Mouse (Mus musculus): ENCODE results near the gene Nkpd1.

Nkpd1 gene

DNA sequence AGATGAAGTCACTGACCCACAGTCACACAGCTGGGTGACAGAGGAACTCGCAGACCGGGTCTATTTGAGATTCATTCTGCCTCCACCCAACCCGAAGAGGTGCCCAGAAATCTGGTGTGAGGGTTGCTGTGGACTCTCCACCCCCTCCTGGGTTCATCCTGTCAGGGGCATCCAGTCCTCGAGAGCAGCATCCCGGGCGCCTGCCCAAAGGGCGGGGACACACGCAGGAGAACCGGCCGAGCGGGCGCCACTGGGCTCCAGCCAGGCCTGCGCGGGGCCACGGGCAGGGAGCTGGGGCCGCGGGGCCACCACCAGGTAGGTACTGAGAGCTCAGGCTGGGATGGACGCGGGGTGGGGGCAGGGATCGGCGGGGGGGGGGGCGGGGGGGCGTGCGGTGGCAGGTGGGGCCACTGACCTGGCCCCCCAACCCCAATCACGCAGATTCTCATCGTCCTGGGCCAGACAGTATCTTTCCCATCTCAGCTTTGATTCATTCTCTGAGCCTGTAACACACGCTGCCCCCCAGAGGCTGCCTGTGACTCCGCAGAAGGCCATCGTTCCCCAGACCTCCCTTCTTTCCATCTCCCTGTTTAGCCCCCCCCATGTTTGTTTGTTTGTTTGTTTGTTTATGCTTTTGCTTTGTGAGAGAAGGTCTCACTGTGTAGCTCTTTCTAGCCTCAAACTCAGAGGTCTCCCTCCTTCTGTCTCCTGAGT is at the start of gene Nkpd1:
Nkpd1 (plus strand) TSS at position 187 of the 714 bp plus-strand sequence.
- DNase-seq: peak; percentile 63 to 76

DNA sequence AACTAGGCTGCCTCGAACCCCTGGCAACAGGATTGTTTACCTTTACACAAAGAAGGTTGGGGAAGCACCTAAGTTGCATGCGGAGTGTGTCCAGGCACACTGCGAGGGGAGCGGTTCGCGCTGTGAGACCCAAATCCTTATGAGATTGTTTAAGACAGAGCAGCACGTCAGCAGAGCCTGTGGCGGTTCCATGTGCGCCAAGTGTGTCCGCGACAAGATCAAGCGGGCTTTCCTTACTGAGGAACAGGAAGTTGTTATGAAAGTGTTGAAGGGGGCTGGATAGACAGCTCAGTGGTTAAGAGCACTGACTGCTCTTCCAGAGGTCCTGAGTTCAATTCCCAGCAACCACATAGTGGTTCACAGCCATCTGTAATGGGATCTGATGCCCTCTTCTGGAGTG is 49.4 kb upstream of the Nkpd1 start:
- no peak for DNase-seq

DNA sequence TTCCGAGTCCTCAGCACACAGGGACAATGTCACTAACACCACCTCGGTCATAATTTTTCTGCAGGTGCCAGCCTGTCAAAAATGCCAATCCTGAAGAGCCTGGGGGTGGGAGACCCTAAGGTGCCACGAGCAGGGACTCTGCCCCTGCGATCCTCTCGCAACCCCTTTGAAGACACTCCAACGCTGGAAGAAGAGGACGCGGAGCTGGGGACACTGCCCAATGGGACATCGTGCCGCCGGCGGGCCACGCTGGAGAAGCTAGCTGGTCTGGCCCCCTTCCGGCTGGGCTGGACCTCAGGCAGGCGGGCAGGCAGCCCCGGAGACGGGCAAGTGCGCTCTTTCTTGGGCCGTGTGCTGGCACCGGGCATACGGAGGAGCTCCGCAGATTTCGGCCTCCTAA is 48.2 kb upstream of the Nkpd1 start:
- no peak for DNase-seq

DNA sequence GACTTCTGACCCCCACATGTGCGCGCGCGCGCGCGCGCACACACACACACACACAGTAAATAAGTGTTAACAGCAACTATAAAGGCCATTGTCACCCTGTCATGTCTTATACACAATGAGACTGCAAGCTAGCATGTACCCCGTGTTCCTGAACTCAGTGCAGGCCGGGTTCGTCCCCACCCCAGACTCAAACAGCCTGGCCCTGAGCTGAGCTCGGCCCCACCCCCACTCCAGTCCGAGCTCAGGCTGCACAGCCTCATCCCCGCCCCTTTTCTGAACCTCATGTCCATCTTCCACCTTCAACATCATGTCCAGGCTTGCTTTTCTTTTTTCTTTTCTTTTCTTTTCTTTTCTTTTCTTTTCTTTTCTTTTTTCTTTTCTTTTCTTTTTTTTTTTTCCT is 47.3 kb upstream of the Nkpd1 start:
- DNase-seq: no peak

DNA sequence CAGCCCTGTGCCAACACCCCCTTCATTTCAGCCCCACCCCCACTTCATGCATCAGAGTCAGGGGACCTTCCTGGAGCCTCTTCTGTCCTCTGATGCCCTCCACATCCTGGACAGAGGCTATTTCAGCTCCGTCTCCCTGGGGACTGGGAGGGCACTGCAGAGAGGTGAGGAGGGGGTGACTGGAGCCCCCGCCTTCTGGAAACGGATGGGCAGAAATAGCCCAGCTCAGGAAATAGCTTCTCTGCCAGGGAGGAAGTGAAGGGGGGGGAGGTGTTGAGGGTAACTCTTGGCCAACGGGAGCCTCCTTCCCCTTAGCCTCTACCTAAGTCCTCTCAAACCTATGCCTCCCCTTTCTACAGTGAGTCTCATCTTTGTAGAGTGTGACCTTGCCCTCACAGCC is 45.2 kb upstream of the Nkpd1 start:
- DNase-seq: no peak

DNA sequence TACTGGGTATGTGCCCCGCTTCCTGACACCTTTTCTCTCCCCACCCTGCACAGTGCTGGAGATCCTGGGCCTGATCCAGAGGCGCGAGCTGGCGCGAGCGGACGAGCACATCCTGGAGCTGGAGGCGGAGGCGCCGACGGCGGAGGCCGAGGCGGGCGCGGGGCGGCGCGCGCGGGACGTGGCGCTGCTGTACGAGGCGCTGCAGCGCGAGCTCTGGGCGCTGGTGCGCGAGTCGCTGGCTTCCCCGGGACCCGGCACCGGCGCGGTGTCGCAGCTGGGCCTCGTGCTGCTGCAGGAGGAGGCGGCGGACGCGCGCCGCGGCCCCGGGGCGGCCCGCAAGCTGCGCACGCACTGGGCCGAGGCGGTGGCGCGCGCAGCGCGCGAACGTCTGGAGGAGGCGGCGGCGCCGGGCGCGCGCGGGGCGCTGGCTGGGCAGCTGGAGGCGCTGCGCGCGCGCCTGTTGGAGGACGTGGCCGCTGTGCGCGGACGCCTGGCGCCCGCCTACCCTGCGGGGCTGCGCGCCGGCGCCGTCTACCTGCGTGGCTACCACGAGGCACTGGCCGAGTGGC is 43.7 kb upstream of the Nkpd1 start:
- peak; percentile 79 to 87 for DNase-seq

DNA sequence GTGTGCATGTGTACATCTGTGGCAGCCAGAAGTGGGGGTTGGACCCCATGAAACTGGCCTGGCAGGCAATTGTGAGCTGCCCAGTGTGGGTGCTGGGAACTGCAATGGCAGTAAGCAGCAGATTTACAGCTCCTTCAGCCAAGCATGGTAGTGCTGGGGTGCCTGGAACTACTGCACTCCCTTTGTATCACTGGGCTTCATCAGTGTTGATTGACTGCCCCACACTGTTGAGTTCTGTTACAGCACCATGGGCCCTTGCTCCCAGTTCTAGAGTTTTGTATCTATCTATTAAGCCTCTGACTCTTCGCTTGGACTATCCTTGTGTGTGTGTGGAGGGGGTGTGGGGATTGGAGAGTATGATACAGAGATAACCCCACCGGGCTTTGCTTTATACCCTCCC is 40.6 kb upstream of the Nkpd1 start:
- no peak for DNase-seq

DNA sequence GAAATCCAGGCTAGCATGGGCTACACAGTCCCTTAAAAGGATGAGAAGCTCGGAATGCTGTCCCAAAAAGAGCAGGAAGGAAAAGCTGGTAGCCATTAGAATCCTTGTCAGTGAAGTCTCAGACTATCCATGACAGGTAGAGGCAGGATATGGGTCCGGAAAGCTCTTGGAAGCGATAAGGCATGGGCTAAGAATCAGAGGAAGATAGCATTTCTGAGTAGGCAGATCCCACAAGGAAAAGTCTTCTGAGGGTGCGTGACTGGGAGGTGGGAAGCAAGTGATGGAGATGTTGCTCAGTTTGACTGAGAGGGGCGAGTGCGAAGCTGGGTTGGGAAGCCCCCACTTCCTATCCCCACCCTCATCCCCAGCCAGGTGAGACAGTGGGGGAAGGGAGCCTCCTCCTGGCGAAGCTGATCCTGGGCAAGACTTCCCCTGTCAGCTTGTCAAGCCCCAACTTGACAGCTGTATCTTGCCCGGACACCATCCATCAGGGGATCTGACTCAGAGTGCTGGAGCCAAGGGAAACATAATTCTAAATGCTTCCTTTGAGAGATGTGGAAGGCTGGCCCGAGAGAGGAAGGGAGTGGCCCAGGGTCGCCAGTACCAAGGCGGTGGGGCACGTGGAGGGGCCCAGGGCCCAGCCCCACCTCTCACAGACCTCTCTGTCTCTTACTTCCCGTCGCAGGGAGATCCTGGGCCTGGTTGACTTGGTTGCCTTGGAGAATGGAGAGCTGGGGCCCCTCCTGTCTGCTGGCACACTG is 39.8 kb upstream of the Nkpd1 start:
- no peak for DNase-seq

DNA sequence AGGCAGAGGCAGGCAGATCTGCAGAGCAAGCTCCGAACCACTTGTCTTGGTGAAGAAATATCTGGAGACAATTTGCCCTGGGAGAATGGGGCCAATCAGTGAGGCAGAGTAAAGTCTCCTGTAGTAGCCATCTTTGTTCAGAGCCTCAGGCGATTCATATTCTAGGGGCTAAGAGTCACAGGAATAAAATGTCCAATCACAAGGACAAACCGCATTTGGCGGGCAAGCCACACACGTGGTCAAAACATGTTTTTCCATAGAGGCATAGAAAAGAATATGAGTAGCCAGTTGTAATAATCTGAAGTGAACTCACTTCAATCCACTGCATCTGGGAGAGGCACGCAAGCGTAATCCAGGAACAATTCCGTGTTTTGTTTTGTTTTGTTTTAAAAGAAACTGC is 34.4 kb upstream of the Nkpd1 start:
- no peak for DNase-seq

DNA sequence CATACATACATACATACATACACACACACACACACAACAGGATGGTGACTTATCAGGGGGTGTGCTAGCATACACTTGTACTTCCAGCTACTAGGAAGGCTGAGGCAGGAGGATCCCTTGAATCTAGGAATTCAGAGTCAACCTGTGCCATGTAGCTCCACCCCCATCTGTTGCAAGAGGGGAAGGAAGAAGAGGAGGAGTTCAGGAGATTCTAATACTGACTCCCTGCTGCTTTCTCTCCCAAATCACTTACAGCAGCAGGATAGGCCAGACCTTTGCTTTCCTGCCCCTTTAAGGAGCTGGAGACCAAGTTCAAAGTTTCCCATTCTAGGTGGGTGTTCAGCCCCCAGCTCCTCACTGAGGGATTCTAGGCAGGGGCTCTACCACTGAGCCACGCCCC is 32.1 kb upstream of the Nkpd1 start:
- DNase-seq: no peak

DNA sequence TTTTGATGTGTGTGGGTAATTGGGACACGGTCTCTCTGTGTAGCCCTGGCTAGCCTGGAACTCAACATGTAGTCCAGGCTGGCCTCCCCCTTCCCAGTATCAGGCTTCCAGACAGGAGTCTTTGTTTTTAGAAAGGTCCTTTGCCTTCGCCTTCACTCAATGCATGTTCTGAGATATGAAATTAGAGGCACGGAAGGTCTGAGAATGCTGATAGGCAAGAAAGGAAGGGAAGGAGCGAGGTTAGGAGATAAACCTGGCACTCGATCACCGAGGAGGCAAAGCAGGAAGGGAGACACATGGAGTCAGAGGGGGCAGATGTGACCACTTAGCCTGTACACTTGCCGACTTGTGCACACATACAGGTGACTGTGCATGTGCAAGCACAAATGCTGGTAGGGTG is 31.1 kb upstream of the Nkpd1 start:
- no peak for DNase-seq

DNA sequence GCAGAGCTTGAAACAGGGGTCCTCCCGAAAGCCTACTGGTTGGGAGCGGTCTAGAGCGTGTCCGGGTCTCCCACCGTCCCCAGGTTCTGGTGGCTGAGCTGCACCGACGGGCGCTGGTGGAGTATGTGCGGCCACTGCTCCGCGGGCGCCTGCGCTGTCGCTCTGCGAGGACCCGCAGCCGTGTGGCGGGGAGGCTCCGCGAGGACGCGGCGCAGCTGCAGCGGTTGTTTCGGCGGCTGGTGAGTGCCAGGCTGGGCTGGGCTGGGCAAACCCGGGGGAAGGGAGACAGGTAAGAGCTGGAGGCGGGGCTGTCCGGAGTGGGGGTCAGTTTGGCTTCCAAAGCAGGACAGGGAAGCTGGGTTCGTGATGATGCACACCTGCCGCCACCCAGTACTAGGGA is 28.1 kb upstream of the Nkpd1 start:
- no peak for DNase-seq

DNA sequence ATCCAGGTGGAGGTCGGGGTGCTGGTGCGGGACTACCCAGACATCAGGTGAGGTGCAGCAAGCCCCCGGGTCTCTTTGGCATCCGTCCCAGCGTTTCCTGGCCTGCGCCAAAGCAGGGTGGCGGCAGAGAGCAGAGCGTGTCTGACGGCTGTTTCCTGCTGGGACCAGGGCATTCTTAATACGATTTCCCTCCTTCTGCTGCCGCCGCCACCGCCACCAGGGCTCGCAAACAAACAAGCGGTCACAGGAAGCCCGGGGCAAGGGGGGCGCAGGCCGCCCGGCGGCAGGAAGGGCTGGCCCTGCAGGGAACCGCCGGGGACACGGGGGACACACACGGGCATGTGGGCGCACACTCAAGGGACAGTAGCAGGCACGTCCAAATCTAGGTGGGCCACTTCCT is 25.9 kb upstream of the Nkpd1 start:
- DNase-seq: no peak

DNA sequence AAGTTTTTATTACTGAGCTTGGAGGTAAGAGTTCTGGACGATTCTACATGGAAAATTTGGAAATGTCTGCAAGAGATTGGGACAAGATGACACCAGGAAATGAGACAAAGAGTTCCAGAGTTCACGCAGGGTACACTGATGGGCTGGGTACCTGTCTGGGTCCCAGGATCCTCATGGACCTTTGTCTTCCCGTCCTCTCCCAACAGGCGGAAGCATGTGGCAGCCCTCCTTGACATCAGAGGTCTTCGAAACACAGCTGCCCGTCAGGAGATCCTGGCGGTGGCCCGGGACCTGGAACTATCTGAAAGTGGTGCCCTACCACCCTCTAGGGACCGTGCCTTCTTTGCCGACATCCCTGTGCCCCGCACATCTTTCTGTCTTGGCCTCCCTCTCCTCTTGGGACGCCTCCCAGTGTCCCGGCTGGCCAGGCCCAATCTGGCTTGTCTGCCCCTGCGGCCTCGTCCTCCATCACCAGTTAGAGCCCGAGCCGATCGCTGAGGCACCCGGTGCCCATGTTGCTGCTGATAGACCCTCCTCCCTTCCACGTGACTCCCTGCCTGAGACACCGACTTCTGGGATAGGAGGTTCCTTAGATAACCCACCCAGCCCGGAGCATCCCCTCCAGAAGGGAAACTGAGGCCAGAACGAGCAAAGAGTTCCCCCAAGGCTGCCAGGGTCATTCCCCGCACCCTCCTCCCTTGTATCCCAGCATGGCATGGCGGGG is 22.7 kb upstream of the Nkpd1 start:
- no peak for DNase-seq

DNA sequence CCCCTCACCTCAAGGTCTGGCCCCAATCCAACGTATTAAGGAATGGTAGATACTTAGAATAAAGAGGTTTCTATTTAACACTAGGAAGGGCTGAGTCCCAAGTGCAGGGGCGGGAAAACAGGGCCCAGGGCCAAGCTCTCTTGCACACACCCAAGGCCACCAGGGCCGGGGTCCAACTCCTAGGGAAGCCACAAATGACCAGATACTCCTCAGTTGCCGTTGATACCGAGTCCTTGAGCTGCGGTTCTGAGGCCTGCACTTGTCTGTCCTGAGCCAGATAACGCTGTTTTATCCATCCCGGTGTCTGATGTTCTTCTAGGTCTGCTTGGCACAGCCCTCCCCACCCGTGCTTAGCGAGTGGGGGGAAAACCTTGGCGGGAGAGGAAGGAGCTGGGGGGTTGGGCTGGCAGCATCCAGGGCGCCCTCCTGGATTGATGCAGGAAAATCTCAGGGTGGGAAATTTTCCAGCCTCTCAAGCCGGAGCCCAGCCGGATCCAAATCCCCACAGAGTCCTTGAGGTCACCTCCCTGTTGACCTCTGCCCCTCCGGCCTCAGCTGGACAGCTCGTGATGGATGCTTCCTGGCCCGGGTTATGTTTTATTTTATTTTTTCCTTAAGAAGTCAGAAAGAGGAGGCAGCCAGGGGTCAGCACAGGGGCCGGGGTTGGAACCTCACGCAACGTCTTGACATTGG is 22.0 kb upstream of the Nkpd1 start:
- DNase-seq: no peak

DNA sequence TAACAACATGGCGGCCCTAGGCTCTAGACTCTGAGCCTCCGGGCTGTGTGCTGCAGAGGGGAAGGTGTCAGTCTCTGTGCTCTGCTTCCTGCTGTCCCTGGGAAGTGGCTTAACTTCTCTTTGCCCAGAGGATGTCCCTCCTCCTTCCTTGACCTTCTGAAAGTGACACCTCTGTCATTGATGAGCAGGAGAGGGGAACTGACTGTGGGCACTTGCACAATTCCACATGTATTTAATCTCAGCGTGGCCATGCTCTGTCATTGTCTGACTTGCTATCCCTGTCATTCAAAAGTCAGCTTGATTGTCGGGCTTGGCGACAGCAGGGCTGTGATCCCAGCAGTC is 21.5 kb upstream of the Nkpd1 start:
- DNase-seq: no peak

DNA sequence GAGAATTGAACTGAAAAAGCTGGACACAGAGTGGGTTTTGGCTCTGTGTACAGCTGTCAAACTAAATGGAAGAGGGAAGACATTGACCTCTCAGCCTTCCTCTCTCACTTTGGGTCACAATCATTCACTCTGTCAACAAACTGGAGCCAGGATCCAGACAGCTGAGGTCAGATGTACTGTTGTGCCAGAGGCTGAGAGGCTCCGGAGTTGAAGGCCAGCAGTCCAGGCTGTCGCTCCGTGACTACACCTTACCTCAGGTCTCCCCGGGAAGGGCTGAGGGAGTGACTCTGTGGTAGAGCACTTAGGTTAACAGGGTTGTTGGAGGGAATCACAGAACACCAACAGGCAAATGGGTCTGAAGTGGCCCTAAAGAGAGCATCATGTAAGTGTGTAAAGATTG is 19.3 kb upstream of the Nkpd1 start:
- no peak for DNase-seq

DNA sequence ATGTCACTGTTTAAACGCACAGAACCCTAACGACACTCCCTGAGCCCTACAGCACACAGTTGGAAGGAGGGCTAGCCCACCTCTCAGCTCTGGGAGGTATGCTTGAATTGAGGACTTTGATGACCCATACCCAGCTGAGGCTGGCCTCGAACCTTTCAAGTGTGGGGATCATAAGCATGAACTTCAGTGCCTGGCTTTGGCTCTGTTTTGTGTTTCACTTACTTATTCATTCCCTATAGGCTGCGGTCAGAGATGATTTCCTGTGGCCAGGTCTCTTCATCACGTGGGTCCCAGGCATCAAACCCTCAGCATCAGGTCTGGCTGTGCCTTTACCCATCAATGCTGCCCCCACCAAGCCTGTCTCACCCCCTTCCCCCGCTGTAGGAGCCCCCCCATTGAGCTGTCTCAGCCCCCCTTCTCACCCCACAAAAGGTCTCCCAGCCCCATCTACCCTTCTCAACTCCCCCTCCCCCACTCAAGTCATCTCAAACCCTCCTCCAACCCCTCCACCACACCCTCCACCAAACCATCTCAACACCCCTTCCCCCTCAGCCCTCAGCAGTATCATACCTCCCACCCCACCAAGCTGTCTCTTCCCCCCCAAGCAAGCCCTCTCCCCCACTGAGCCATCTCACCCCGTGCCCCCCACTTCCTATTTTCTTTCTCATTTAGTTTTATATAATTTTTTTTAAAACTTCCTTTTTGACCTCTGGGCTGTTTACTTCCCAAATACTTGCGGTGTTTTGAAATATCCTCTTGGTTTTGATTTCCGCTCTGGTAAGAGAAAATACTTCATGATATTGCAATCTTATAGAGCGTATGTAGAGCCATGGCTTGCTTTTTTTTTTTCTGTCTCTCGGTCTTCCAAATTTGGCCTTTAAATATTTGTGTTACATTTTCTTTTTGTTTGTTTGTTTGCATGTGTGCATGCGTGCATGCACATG is 16.9 kb upstream of the Nkpd1 start:
- DNase-seq: no peak

DNA sequence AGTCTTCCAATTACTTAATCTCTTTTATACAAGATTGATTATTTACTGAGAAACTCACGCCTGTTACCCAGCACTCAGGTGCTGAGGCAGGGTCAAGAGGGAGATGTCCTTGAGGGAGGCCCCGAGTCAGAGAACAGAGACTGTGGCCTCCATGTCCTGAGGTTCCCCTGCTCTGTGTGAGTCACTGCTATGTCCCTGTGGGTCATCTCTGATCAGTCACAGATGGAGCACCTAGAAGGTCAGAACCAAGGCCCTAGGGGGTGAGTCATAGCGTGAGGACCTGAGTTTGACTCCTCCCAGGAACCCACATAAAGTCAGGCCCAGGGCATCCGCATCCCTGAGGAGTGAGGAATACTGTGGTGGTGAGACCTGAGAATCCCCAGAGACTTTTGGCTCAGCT is 16.0 kb upstream of the Nkpd1 start:
- no peak for DNase-seq

DNA sequence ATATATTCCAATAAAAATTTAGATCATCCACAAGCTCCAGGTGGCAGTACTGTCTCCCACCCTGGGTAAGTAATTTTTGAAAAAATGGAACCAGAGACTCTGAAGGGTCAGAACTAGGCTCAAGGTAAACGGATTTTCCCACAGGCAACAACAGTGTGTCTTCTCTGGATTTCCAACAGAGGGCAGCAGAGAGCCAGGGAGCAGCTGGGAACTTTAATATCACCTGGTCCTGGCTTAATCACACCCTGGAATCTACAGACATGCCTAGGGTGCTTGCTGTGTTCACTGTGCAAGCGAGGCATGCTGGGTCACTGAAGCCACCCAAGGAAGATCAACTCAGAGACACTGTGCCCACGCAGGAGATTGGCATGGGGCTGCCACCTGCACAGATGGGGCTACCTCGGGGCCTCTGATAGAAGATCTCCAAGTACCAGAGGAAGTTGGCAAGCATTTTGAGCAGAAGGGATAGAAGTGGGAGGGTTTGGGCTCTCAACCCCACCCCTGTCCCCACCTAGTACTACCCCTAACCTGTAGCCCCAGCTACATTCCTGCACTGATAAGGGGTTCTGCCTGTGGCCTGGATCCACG is 14.1 kb upstream of the Nkpd1 start:
- DNase-seq: peak; percentile 69 to 79

DNA sequence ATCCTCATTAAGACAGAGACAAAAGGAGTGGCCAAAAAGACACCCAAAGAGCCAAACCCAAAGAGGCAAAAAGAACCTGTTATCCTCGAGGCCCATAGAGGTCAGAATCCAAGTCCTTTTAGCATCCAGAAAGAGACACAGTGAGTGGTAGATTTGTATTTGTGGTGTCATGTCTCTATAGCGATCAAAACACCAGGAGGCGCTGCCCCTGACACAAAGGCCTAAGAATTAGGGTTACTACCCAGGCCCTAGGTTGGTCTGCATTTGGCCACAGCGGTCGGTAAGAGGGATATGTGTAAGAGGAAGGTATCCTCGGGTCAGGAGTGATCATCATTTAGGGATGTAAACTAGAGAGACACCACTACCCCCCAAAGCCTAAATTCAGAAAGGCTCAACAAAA is 11.3 kb upstream of the Nkpd1 start:
- DNase-seq: no peak

All from cerebellum, postnatal 25 days (tissue).